Mouse (Mus musculus) embryo, embryonic 11.5 days (tissue): ENCODE data around the gene Exosc9.
A peak's percentile ranks its signal among the peaks of the same experiment; 100 is the strongest.

Source experiments
- DNase-seq: peaks from one replicate; pipeline ENCODE4 v3.0.0-alpha.2; 2012; ENCODE audit warnings: low read depth, low spot score

Gene Exosc9

DNA sequence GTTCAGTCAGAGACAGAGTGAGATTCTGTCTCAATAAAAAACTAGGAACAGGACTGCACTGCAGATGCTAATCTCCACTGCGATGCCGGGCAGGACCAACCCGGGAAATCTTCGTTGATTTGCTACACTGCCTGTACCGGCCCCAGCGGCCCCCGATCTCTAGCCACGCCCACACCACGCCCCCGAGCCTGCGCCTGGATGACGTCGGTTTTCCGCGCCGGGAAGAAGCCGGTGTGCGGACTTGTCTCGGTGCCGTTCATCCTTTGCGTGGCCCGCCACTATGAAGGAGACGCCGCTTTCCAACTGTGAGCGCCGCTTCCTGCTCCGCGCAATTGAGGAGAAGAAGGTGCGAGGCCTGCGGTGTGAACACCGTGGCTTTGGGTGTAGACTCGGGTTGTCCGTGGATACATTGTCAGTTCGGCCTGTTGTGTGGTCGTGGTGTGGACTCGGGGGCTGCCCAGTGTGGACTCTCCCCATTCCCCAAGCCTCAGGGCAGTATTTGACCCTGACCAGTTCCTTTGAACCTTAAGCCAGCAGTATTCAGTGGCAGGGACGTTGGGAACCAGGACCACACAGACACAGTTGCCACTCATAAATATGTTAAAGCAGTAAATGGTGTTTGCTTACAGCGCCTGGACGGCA is at the start of gene Exosc9:
Gene Exosc9 (plus strand): TSS at position 201 of the 642 bp plus-strand sequence.
- DNase-seq: peak; percentile 83

DNA sequence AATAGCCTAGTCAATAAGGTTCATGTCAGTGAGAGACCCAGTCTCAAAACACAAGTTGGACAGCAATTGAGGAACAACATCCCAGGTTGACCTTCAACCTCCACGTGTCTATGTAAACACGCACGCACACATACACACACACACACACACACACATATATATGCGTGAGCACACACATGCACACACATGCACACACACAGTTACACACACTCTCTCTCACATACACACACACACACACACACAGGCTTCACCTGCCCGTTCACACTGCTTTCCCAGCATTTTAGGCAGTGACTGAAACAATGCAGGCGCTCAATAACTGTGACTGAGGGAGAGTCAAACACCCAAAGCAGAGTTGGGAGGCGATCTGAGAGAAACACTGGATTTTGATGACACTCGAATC is 47.1 kb upstream of the Exosc9 start:
- no peak for DNase-seq

DNA sequence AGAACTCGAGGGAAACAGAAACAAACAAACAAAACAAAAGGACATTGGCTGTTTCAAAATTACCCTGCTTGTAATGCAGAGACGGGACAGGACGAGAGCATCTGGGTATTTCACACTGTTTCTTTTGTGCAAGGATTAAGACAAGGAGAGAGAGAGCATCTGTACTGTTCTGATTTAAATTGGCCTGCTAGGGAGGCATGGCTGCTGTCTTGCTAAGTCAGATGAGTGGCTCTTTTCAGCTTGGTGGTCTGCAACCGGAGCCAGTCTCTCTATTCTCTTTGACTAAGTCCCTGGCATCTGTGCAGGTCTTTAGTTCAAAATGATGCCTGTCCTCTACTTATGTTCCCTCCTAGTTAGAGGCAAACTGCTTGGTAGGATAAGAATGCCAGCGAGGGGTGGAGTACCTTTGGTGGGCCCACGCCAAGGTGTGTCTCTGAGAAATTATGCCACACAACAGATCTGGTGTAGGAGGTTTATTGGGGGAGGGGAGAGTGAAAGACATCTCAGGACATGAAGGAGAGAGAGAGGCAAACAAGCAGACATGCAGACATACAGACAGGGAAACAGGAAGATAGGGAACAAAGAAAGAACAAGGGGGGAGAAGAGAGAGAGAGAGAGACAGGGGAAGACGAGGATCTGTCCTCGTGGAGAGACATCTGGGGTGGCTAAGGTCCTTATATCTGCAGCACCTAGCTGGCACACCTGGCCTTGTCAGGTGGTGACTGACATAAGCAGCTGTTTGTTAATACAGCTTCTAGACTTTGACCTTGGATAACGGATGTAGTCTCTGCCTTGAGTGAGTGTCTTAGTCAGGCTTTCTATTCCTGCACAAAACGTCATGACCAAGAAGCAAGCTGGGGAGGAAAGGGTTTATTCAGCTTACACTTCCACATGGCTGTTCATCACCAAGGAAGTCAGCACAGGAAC is 46.3 kb upstream of the Exosc9 start:
- no peak for DNase-seq

DNA sequence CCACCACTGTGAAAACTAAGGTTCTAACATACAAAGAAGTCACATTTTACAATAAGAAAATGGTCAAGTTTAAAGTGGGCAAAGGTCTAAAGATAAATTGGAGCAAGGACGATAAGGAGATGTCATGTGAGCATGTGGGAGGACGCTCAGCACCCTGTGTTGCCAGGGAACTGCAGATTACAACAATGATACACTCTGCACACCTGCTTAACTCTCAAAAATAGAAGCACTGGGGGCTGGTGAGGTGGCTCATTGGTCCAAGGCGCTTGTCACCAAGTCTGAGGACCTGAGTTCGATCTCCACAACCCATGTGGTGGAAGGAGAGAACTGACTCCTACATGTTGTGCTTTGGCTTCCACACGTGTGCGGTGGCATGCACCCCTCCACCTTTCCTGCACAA is 40.9 kb upstream of the Exosc9 start:
- no peak for DNase-seq

DNA sequence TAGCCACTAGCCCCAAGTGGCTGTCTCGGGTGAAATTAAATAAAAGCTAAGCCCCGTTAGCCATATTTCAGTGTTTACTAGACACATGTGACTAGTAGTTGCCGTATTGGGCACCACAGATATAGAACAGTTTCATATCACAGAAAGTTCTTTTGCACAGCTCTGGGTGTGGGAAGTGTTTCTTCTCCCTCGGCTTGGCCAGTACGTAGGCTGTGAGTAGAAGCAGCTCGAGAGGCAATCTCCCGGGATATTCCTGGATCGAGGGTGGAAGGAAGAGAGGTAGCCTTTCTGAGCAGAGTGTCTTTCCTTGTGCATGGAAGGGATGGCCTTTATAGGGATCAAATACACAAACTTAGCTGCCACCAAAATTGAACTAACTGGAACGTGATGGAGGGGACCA is 36.2 kb upstream of the Exosc9 start:
- no peak for DNase-seq

DNA sequence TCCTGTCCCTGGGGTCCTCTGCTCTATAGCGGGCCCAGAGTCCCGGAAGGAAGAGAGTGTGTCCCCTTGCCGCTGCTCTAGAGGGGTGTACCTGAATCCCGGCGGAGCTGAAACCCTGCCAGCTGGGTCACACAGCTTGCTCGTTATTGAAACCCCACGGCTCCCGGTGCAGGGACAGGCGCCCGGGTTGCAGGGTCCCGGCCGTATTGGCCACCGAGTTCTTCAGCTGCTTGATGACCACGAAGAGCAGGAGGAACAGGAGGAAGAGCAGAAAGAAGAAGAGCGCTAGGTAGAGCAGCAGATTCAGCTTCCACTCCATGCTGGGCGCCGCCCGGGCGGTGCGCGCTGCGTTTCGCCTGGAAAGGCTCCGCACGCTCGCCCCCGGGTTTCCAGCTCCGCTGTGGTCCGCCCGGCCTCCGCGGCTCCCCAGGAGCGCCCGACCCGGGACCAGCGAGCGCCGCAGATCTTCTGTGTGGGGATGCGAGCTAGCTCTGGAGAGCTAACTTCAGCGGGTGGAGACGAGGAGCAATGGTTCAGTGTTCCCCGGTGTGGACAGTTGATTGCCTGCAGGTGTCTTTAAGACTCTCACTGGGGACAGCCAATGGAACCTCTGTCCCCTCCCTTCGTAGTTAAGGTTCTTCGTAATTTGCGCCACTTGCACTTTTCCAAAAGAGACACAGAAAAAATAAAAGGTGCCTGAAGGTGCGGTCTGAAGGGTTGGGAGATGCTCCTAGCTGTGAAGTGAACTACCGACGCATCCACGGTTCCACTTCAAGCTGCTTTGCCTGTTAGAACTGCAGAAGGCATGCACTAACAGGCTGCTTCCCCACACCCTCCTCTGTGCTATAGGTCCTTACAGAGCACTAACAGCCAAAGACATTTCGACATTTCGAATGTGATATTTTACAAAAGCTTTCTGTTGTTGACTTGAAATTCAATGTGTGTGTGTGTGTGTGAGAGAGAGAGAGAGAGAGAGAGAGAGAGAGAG is 31.0 kb upstream of the Exosc9 start, which contains the start of gene Gm11549:
Gene Gm11549 (minus strand): TSS at position 741 of the 988 bp plus-strand sequence.
- peak; percentile 11 for DNase-seq

DNA sequence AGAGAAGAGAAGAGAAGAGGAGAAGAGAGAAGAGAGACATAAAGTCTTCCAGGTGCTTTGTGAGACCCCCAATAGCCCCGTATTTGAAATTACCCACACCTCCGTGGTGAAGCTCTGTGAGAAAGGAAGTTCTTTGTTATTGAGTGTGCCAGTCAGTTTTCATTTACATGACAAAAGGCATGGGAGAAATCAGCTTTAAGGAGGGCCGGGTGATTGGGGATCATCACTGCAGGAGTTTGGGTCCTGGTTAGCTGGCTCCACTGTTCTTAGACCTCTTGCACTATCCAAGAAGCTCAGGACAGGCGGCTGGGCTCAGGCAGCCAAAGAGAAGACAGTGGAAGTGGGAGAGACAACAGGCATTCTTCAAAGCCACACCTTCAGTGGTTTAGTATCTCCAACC is 30.3 kb upstream of the Exosc9 start:
- DNase-seq: no peak

DNA sequence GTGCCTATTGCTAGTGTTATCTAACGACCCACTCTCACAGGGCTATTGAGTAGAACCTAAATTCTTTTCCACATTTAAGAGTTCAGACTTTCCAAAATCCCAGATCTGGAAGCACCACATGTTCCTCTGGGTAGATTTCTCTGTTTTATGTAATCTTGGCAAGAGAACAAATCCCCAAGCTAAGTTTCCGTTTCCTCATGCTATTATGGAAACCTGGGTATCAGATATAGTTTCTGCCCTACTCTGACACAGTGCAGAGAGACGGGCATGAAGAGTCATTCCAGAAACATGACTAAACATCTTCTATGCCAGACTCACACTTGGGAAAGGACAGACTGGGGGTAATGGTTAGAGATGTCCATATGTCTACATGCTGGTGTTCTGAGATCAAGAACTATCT is 27.9 kb upstream of the Exosc9 start:
- DNase-seq: no peak

DNA sequence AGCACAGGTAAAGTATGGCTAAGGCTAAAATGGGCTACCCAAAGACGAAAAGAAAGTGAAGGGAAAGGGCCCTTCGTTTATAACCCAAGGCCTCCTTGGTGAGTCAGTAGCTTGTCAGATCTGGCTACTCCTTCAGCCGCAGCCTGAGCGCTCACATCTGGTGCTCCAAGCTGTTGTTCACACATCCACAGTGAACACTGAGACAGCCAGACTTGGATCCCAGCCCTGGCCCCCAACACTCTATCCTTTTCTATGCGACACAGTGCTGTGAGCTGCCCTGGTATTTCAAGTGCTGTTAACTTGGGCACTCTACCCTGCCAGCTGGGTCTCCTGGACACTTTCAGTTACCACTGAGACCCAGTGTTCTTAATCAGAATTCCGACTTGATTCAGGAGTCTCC is 22.1 kb upstream of the Exosc9 start:
- DNase-seq: no peak

DNA sequence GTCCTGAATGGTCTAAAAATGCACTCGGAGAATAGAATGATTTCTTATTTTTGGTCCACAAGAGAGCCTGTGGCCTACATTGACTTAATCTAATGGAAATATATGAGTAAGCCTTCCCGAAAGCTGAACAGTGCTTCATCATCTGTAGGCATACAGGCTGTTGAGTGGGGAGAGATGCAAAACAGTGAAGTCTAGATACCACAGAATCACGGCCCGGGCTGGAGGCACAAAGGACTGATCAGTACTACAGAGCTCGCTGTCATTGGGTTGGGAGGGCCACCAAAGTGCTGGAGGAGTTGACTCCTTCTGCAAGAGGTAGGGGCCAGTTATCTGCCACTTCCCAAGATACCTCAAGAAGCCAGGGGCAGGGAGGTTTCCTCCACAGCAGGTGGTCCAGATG is 21.6 kb upstream of the Exosc9 start:
- DNase-seq: no peak

DNA sequence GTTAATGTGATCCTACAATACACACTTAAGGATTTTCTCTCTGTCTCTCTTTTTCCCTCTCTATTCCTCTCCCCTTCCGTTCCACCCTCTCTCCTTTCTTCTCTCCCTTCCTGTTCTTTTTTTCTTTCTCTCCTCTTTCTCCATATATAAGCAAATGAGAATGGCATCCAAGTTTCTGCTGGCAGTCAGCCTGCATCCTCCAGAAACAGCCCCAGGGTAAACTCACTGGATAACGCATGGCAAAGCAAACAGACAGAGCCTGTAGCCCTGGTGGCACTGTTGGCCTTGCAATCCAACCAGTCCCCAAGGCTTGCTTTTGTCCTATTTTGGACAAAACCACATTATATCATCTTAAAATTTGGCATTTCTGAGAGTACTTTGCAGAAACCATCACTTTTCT is 21.2 kb upstream of the Exosc9 start:
- no peak for DNase-seq

DNA sequence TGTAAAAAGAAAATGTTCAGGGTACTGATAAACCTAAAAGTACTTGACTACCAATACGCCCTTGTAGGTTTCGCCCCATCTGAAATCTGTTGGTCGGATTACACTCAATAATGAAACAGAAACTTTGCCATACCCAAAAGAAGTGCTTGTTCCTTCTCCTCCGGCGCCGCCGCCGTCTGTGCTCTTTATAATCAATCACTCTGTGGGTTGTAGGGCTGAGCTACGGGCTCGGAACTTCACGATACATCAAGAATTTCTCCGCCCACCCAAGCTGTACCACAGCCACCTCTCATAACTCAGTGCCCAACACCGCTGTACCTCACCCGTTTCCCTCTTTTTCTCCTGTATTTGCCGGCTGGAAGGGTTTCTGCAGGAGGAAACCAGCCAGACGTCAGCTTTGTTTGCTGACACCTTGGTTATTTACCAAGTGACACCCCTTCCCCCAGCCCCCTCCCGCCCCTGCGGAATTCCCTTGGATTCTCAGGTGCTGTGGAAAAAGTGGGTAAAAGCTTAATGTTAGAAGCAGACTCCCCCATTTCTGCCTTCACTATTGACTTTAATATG is 20.3 kb upstream of the Exosc9 start:
- no peak for DNase-seq

DNA sequence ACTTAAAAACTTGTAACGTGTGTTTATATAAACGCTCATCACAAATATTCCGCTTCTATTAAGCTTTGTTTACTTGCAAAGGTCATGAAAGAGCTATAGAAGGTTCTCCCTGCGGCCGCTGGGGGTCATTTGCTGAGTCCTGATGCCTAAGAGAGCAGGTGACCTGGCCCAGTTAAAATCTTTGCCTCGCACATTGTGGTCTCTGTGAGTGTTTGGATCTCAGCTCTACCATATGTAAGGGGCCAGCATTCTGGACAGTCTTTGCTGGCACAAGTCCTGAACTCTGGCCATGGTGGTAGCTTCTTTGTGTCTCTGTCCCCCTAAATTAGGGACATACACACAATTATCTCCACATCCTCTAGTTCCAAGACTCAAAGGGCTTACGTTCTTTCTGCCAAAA is 19.7 kb upstream of the Exosc9 start:
- DNase-seq: no peak

DNA sequence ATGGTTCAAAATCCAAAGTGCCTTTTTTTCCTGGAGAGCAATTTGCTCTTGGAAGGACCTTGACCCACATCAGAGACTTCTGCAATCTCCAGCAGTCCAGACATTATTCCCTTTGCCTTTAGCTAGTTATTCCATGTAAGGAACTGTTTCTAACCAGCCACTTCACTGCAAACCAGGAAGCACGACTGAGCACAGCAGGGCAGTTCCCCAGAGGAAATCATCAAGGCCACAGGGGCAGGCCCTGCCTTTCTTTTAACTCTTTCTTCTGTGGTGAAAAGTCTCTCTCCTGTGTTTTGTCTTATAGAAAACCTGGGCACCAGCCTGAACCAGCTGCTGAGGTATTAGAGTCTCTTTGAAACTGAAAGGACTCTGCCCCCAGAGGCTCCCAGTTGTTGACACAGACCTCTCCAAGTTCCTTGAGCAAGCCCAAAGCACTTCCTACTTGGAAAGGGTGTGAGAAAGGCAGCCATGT is 19.2 kb upstream of the Exosc9 start:
- no peak for DNase-seq

DNA sequence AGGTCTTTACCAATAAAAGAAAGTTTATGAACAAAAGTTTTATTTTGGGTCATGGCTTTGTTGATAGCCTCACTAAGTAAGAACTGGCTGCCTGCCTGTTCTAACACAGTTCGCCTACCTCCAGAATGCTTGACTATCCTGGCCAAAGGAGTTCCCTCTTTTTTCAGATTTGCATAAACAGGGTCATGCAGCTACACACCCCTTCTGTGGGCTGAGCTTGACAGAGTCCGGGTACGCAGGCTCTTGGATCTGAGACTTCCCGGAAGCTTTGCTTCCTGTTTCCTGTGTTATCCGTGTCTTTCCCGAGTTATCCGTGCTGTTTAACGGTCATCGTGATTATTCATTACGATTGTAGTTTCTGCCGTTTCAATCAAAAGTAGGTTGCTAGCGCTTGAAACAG is 16.4 kb upstream of the Exosc9 start:
- DNase-seq: no peak

DNA sequence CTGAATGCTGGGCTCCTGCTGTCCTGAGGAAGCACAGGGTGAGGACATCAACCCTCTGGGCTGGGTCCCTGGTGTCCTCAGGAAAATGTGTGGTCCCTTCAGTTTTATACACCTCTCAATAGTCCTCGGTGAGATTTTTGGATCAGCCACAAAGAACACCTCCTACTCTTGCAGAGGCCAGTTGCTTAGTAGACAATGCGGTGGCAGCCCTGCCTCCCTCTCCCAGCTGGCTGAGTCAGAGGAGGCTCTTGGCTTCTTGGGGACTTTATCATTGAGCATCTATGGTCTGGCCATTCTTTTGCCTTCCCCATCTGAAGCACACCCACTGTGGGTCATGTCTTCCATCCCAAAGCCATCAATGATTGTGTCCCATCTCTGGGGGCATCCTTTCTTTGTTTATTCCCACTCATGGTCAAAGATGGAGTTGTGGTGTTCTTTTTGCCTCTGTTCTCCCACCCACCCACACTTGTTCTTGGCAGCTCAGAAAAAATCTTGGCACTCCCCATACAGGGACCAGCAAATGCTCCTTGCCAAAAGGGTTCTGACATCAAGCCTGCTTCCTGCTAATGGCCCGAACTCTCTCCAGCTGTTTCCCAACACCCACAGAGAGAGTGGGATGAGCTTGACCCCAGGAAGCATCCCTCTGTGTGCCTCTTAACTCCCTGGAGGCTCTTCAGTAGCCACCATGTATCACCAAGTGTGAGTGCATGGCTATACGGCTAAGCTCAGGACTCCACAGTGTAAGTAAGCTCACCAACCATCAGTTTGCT is 14.5 kb upstream of the Exosc9 start:
- DNase-seq: no peak

DNA sequence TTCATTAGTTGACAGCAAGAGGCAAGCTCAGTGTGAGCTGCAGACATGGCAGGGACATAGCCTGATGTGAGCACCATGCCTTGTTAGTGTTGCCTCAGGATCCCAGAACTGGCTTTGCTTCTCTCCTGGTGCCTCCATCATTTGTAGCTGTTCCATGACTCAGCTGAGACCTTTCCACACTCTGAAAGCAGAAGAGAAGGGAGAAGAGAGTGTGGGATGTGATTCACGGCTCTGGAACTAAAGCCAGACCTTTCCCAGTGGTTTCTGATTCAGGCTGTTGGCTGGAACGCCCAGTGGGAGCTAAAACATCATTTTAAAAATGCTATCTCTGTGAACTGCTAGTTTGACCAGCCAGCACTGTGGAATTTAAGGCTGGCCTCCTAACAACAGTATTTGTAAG is 11.7 kb upstream of the Exosc9 start:
- no peak for DNase-seq

DNA sequence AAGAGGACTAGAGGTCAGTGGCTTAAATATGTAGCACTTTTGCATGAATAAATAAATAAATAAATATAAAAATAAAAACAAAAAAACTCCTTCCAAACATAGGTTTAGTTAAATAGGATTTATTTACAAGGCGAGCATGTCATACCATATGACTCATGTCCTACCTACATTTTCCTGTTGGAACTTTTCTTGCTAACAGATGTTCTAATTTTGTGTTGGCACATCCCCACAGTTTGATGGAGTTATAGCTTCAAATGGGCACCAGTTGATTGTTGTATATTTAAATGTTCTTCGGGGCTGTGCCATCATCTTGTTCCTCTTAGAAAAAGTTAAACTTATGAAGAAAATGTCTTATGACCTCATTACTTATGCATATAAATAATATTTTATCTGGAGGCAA is 11.0 kb upstream of the Exosc9 start:
- DNase-seq: no peak

DNA sequence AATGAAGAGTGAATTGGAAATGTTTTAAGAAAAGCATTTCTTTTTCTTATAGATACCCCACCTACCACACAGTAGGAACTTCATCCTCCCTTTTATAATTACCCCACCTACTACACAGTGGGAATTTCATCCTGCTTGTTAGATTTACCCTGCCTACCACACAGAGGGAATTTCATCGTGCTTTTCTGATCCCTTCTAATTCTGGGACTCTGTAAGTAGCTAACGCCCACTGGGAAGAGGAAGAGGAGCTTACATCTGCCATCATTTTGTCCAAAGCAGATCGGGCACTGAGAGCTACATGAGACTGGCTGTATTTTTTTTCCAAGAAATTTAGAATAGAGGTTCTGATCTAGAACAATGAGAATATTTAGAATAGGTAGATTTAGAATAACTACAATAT is 7.4 kb upstream of the Exosc9 start:
- DNase-seq: no peak

DNA sequence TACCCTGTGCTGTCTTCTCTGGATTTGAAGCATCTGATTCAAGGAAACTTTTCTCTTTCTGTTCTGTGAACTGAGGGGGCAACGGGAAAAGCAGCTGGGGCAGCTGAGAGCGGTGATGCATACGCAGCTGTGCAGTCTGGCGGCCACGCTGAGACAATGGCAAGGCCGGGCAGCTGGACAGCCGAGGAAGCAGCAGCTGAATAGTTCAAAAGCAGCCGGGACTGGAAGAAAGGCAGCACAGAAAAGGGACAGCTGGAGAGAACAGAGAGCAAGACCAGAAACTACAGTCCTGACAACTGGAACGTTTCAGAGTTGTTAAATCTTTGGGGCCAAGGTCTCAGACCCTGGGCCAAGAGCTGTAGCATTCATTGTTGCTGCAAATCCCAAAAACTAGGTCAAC is 1.1 kb upstream of the Exosc9 start:
- no peak for DNase-seq
